Mouse (Mus musculus): ENCODE results near the gene Usp32.

The Usp32 gene

DNA sequence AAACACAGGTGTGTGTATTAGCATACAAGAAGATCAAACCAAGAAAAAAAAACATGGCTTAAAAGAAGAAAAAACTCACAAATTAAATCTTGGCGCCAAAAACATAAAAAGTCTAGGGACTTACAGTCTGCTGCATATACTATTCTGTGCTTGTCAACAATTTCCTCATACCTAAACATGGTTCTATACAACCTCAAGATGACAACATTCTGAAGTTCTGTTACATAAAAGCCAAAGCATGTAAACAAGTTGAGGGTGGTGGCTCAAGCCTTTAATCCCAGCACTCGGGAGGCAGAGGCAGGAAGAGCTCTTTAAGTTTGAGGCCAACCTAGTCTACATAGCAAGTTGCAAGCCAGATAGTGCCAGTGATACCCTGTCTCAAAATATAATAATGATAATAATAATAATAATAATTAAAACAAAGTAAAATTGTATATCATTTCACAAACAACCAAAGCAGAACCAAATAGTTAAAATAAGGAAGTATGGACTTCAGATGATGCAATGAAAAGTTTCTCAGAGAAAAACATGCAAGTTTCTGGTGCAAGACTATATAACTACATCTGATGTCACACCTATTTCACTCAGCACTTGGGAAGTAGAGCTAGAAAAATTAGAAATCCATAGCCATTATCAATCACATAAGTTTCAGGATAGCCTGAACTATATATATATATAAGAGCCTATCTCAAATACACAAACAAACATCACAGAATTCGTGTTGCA, 16.5 kb downstream of the Usp32 start:
- DNase-seq (ENCODE audit: low spot score): no peak

DNA sequence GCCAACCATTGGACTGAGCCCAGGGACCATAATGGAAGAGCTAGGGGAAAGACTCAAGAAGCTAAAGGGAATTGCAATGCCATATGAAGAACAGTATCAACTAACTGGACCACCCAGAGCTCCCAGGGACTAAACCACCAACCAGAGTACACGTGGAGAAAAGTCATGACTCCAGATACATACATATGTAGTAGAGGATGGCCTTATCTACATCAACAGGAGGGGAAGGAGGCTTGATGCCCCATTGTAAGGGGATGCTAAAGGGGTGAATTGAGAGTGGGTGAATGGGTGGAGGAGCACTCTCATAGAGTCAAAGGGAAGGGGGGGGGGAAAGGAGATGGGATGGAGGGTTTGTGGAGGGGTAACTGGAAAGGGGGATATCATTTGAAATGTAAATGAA, 17.9 kb downstream of the Usp32 start:
- no peak for DNase-seq (ENCODE audit: low spot score)

DNA sequence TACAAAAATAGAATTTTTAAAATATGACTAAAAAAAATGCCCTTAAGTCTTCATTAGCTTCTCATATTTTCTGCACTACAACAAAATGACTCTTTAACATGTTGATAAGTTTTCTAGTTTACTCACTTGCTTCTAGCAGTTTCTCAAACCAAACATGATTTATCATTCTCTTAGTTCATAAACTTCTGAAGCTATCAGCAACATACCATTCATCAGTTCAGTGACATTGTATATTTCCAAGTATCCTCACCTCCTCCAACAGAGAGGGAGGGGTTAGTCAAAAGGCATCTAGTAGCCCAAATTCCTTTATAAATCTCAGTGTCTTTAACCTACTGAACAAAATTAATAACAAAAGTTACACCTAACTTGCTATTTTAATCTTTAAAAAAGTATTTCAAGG, 22.8 kb downstream of the Usp32 start:
- DNase-seq (ENCODE audit: low spot score): no peak

- no peak for DNase-seq (ENCODE audit: low spot score)
Measured at GRCm38 (mm10) chr11:85116084-85116844, 23.7 kb downstream of the Usp32 start.

DNA sequence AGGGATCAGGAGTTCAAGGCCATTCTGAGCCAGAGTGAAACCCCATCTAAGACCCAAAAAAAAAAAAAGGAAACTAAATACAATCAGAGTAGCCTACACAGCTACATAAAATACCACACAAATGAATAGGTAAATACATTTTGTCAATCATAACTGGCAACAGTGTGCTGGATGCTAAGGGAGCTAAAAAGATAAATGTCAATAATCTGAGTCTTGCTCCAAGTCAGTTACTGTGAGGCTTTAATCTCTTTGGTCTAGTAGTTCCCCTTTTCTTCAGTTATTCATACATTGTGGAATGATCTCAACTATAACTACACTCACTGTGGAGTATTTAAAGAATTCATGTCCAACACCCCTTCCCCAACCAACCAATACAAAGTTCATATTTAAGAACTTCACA, 30.0 kb downstream of the Usp32 start:
- no peak for DNase-seq (ENCODE audit: low spot score)

DNA sequence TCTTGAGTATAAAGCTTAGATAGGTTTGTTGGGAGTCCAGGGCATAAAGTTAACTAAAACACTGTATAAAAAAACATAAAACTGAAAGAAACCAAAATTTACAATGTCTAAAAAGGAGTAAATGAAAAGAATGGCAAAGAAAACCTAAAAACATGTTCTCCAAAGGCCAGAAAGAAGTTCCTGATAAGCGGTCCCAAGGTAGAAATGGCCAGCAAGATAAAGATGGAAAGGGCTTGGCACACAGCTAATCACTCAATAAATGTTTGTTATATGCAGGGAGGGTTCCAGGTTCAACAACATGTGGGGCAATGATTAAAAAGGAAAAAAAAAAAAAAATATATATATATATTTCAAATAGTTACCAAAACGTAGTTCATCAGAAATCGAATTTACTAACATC, 32.7 kb downstream of the Usp32 start:
- DNase-seq (ENCODE audit: low spot score): no peak

DNA sequence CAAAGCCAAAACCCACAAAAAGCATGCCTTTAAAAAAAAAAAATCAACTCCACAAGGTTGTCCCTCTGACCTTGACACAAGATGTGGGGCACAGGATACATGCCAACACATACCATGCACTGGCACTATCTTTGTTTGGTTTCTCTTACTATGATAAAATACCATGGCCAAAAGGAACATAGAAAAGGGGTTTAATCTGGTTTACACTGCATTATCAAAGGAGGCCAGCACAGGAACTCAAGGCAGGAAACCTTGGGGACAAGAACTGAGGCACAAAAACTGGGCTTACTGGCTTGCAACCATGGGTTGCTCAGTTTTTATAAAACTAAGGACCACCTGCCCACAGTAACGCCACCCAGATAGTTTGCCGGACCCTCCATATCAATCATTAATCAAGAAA, 34.1 kb downstream of the Usp32 start:
- no peak for DNase-seq (ENCODE audit: low spot score)

GRCm38 (mm10) chr11:85103763-85104162, 36.2 kb downstream of the Usp32 start:
- no peak for DNase-seq (ENCODE audit: low spot score)

DNA sequence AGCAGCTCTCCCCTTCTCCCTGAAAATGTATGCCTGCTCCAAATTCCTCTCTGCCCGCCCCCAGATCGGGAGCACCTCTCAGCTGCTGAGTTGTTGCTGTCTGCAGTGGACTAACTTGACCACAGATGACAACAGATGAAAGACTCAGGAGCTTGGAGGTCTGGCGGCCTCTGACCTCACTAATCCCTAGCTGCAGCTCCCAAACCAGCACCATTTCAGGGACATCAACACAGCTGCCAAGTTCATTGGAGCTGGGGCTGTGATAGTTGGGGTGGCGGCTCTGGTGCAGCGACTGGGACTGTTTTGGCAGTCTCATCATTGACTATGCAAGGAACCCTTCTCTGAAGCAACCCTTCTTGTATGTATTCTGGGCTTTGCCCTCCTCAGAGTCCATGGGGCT, 44.8 kb downstream of the Usp32 start:
- DNase-seq (ENCODE audit: low spot score): no peak

DNA sequence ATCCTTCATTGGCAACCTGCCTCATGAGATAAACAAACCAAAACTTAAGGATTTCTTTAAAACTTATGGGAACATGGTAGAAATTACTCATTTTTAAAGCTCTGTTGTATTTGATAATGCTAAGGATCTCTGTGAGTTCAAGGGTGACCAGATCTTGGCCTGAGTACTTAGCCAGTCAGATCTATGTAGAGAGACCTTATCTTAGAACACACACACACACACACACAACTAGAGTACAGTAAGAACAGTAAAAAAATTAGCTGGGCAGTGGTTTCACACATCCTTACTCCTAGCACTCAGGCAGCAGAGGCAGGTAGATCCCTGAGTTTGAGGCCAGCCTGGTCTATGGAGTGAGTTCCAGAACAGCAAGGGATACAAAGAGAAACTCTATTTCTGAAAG, 53.7 kb downstream of the Usp32 start:
- no peak for DNase-seq (ENCODE audit: low spot score)

GRCm38 (mm10) chr11:85067871-85068270, 72.1 kb downstream of the Usp32 start:
- no peak for DNase-seq (ENCODE audit: low spot score)

- DNase-seq (ENCODE audit: low spot score): no peak
Measured at GRCm38 (mm10) chr11:85058562-85058961, 81.4 kb downstream of the Usp32 start.

GRCm38 (mm10) chr11:85057544-85057943, 82.4 kb downstream of the Usp32 start:
- DNase-seq (ENCODE audit: low spot score): no peak

GRCm38 (mm10) chr11:85056901-85057300, 83.1 kb downstream of the Usp32 start:
- DNase-seq (ENCODE audit: low spot score): no peak

DNA sequence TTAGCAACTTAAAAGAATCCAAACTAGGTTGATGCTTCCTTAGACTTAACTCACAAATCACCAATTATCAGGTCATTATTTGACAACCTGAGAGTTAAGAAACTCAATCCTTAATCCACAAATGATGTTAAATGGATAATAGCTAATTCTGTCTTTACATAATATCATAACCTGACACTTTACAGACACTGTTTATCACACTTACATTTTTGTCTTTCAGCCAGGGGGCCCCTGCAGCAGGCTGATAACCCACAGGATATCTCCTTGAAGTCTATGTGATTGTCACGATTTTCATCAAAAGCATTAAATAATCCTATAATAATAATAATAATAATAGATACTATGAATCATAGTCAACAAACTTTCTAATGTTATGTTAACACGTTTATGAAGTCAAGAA, 84.4 kb downstream of the Usp32 start:
- no peak for DNase-seq (ENCODE audit: low spot score)

- no peak for DNase-seq (ENCODE audit: low spot score)
Measured at GRCm38 (mm10) chr11:85039256-85039655, 100.7 kb downstream of the Usp32 start.

GRCm38 (mm10) chr11:85013121-85013520, 126.8 kb downstream of the Usp32 start:
- no peak for DNase-seq (ENCODE audit: low spot score)

DNA sequence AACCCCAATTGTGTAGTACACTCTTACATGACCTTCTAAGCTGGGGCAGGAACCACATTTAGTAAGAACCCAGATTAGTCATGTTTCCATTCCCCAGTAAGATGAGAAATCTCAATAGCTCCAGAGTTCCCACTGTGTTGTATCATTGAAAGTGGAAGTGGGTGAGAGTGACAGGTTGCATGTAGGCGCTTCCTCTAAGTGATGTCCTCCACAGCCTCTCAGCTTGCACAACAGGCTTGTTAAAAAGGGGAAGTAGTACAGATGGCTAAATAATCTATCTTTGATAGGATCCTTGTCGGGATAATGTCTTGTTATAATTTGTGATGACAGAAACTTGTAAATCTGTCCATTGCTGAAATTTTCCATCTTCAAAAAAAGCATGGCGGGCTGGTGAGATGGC, 136.4 kb downstream of the Usp32 start:
- no peak for DNase-seq (ENCODE audit: low spot score)

GRCm38 (mm10) chr11:84995241-84995640, 144.7 kb downstream of the Usp32 start:
- DNase-seq (ENCODE audit: low spot score): no peak

DNA sequence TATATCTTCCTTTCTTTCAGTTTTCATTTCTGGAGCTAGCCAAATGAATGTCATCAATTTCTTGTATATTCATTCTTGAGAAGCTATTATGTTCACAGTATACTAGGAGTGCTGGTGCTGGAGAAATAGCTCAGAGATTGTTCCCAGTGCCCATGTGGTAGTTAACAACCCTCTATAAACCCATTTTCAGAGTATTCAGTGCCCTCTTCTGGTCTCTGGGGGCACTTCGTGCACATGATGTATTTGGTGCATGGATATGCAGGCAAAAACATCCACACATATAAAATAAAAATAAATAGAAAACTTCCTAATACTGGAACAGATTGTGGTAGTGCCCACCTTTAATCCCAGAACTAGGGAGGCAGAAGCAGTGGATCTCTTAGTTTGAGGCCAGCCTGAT, 147.0 kb downstream of the Usp32 start:
- no peak for DNase-seq (ENCODE audit: low spot score)

- DNase-seq (ENCODE audit: low spot score): no peak
Measured at GRCm38 (mm10) chr11:84988341-84988919, 151.5 kb downstream of the Usp32 start.

- DNase-seq (ENCODE audit: low spot score): no peak
Measured at GRCm38 (mm10) chr11:84985421-84985820, 154.5 kb downstream of the Usp32 start.

DNA sequence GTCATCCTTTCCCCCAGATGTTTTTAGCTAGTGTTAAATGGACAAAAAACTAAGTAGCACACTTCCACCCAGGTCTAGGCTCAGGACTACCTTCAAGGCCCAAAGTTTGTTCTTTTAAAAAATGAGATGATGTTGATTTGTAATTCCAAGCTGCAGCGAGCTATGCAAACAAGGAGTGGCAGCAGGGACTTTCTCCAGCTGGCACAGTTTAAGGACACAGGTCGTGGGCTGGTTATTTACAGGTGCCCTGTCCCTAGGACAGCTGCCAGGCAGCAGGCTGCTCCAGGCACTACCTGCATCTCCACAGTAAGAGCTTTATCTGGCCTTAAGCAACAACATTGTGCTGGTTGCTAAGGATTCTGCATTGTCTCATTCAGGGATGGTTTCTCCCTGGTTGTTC, 159.3 kb downstream of the Usp32 start:
- DNase-seq (ENCODE audit: low spot score): no peak

Measured in ovary, postnatal 36 days (tissue).